Mouse (Mus musculus) heart, embryonic 12.5 days (tissue): ENCODE data around the gene Dync1li2. TPM values are rescaled to one million over a fixed set of nuclear protein-coding genes. Genes with fewer than 3 reads are reported as not detected.
A peak's percentile ranks its signal among the peaks of the same experiment; 100 is the strongest.

ENCODE experiments used
- ATAC-seq: fragments of 200-750 bp; cut with Nextera tagmentation; 2 replicates; pipeline ENCODE4 v1.8.0; 2017; ENCODE audit warnings: moderate TSS enrichment, moderate library complexity; ENCODE audit not compliant: insufficient number of reproducible peaks, low FRiP score
- H3K27ac ChIP-seq: fragments of 300-500 bp; sonication (generic); 2 replicates; pipeline ENCODE4 v1.5.1; 2016; ENCODE audit warnings: mild to moderate bottlenecking, moderate library complexity; ENCODE audit not compliant: poor library complexity, severe bottlenecking
- H3K27me3 ChIP-seq: fragments of 300-500 bp; sonication (generic); replicated peaks from 2 replicates; pipeline ENCODE4 v1.6.1; 2016; ENCODE audit warnings: mild to moderate bottlenecking, moderate library complexity
- H3K36me3 ChIP-seq: fragments of 300-500 bp; sonication (generic); 2 replicates; pipeline ENCODE4 v1.6.1; 2016; ENCODE audit warnings: mild to moderate bottlenecking, moderate library complexity
- H3K4me1 ChIP-seq: fragments of 300-500 bp; sonication (generic); replicated peaks from 2 replicates; pipeline ENCODE4 v1.6.1; 2016; ENCODE audit warnings: mild to moderate bottlenecking
- H3K4me2 ChIP-seq: fragments of 300-500 bp; sonication (generic); 2 replicates; pipeline ENCODE4 v1.6.1; 2016; ENCODE audit warnings: mild to moderate bottlenecking, moderate library complexity
- H3K4me3 ChIP-seq: fragments of 300-500 bp; sonication (generic); 2 replicates; pipeline ENCODE4 v1.5.1; 2016; ENCODE audit warnings: mild to moderate bottlenecking
- H3K9ac ChIP-seq: fragments of 300-500 bp; sonication (generic); 2 replicates; pipeline ENCODE4 v1.6.1; 2016; ENCODE audit warnings: mild to moderate bottlenecking, moderate library complexity
- H3K9me3 ChIP-seq: fragments of 300-500 bp; sonication (generic); replicated peaks from 2 replicates; pipeline ENCODE4 v1.6.1; 2016; ENCODE audit warnings: mild to moderate bottlenecking, moderate library complexity
- WGBS: fragments of 180-500 bp; shearing (Covaris S2); methylation state at CpG from one replicate; pipeline ENCODE4 v1.1.7; 2016; 5-methylcytosine and 5-hydroxymethylcytosine counted together
- polyA plus RNA-seq: library from polyadenylated mRNA; unstranded; fragments of >200 nt; fragmentation: Nextera tagmentation; extraction: Ambion mirVana; gene quantifications from 2 replicates; pipeline ENCODE4 v1.2.1, GENCODE M21; 2016

Gene Dync1li2
- polyA plus RNA-seq, 1 experiment from 2014 or later = 69.1 TPM

- Histone ChIP-seq H3K27me3 (no peaks in the 10 kb centered on the region), H3K4me2 (no peak overlapping the region), H3K4me3 (no peak overlapping the region), H3K27ac (no peak overlapping the region), H3K9ac (peak overlapping the region; percentile 50; the same call in 1 of the 2 replicates), H3K9me3 (no peaks in the 10 kb centered on the region), H3K4me1 (peaks cover 35% of the 10 kb centered on the region), H3K36me3 (no peaks in the 10 kb centered on the region)
- 79% methylated on average over 7 of the region's 7 CpGs for WGBS
- ATAC-seq = no peak
Observed at GRCm38 (mm10) chr8:104380269-104380668, 62.6 kb downstream of the Dync1li2 start.

DNA sequence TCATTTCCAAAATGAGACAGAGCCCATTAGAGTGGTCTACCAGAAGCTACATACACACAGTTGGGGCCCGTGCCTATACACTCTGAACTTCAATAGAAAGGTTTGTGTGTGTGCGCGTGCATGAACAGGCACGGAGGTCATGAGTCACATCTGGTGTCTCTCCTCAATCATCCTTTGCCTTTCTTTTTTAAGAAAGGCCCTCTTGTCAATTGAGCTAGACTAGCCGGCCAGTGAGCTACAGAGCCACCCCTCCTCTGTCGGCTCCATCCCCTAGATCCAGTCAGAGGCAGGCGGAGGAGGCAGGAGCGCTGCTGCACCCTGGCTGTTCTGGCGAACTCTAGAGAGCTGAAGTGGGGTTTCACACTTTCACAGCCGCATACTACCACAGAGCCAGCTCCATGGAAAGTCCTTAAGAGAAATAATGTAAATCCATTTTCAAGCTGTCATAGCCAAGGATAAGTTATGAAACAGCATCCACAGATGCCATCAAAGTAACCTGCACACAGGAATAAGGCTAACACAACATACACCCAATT lies 63.5 kb downstream of the Dync1li2 start:
- WGBS = 67% methylated on average over 10 of the region's 10 CpGs
- no peaks in the 10 kb centered on the region for H3K36me3 ChIP-seq
- H3K27ac ChIP-seq = no peak overlapping the region
- no peak overlapping the region for H3K4me2 ChIP-seq
- H3K27me3 ChIP-seq = no peaks in the 10 kb centered on the region
- ATAC-seq = no peak
- H3K9me3 ChIP-seq = no peaks in the 10 kb centered on the region
- H3K4me1 ChIP-seq = peaks cover 41% of the 10 kb centered on the region
- H3K9ac ChIP-seq = no peak overlapping the region
- no peak overlapping the region for H3K4me3 ChIP-seq

GRCm38 (mm10) chr8:104376669-104377068 lies 66.2 kb downstream of the Dync1li2 start:
- ATAC-seq = no peak
- Histone ChIP-seq H3K4me1 (peaks cover 35% of the 10 kb centered on the region), H3K4me3 (no peak overlapping the region), H3K4me2 (no peak overlapping the region), H3K36me3 (no peaks in the 10 kb centered on the region), H3K9me3 (no peaks in the 10 kb centered on the region), H3K27me3 (no peaks in the 10 kb centered on the region), H3K9ac (no peak overlapping the region), H3K27ac (no peak overlapping the region)
- WGBS = 78% methylated on average over 11 of the region's 11 CpGs

DNA sequence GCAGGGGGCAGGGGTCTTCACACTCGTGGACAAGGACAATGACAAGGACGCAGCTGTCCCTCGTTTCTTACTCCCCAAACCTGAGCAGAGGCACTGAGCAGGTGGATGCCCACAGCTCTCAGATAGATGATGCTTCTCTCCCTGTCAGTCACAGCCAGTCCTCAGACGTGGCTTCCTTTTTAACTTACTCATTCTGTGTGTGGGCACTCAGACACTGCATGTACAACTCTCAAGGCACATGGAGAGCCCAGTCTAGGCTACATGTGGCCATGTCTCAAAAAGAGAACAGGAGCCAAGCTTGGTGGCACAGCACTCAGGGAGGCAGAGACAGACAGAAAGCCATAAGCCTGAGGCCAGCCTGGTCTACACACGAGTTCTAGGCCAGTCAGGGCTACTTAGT lies 66.9 kb downstream of the Dync1li2 start:
- peak overlapping the region; percentile 4; the same call in 1 of the 2 replicates for H3K9ac ChIP-seq
- 63% methylated on average over 5 of the region's 5 CpGs for WGBS
- H3K36me3 ChIP-seq = no peaks in the 10 kb centered on the region
- H3K4me3 ChIP-seq = no peak overlapping the region
- no peaks in the 10 kb centered on the region for H3K9me3 ChIP-seq
- peaks cover 35% of the 10 kb centered on the region for H3K4me1 ChIP-seq
- no peaks in the 10 kb centered on the region for H3K27me3 ChIP-seq
- H3K4me2 ChIP-seq = no peak overlapping the region
- H3K27ac ChIP-seq = peak overlapping the region; percentile 82
- no peak for ATAC-seq

DNA sequence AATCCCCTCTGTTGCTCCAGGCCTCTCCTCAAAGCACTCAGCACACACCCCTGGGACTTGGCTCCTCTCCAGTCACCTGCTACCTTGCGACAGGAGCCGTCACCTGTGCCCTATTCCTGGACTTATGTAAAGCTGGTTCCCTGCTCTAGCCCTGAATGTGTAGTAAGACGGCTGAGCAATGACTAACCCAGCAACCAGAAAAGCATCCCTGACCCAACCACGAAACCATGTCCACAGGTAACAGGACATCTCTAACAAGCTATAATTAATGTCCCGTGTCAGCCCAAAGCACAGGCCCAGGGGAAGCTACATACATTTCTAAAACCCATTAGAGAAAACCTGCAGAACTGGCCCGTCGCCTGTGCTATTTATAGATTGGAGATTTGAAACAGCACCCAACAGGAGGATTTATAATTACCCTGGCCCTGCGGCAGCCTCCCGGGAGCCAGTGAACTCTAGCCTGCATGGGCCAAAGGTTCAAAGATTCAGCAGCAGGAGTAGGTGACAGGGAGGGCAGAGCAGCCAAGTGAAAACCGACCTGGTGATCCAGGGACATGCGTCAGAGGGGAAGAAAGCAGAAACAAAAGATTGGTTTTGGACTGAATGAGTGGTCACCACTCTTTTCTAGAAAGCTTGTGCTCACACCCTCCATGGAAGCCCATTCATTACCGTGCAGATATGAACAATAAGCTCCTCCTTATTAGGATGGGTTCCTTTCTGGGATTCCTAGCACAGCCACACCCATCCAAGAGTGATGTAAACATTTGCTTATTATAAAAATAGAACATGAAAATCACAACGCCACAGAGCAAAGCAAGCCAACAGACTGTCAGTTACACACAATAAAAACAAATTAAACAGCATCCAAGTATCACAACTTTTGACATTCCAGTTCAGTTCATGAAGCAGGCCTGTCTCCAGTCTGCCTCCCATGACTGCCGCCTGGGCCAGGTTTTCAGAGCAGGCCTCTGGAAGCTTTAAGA lies 67.7 kb downstream of the Dync1li2 start:
- Histone ChIP-seq H3K9ac (peak overlapping the region; percentile 4; the same call in 1 of the 2 replicates), H3K4me2 (peak overlapping the region; percentile 35), H3K4me1 (peaks cover 32% of the 10 kb centered on the region), H3K27me3 (no peaks in the 10 kb centered on the region), H3K4me3 (no peak overlapping the region), H3K36me3 (no peaks in the 10 kb centered on the region), H3K9me3 (no peaks in the 10 kb centered on the region), H3K27ac (peak overlapping the region; percentile 82)
- ATAC-seq = no peak
- 39% methylated on average over 14 of the region's 14 CpGs for WGBS

DNA sequence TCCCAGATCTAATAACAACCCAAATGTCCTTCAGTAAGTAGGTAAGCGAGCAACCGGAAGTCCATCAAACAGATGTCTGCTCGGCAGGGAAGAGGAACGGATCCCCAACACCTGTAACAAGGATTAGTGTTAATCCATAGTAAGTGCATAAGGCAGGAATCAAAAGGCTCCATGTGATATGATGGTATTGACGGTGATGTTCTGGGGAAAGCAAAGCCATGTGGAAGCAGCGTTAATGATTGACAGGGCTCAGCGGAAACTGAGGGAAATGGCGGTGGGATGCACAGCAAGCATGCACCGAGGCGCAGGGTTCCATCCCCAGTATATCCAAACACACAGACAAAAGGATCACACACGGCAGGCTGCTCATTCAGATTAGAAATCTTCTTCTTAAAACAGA lies 68.6 kb downstream of the Dync1li2 start:
- Histone ChIP-seq H3K9ac (no peak overlapping the region), H3K9me3 (no peaks in the 10 kb centered on the region), H3K36me3 (no peaks in the 10 kb centered on the region), H3K4me1 (peaks cover 34% of the 10 kb centered on the region), H3K4me2 (no peak overlapping the region), H3K27me3 (no peaks in the 10 kb centered on the region), H3K4me3 (no peak overlapping the region), H3K27ac (no peak overlapping the region; the same call in 1 of the 2 replicates)
- WGBS = 74% methylated on average over 11 of the region's 11 CpGs
- no peak for ATAC-seq

DNA sequence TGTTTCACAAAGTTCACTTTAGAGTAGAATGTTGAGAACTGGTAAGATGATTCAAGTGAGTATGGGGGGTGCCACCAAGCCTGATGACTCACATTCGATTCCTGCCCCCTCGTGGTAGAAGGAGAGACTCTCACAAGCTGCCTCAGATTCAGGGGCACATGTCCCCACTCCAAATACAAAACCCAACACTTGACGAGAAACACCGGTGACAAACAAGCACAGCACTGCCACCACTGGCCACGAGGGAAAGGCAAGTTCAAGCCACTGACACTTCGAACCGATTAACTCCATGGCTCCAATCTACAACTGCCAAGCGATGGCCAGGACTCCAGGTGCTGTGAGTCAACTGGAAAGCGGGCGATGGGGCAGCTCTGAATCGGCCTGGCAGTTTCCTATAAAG lies 69.1 kb downstream of the Dync1li2 start:
- Histone ChIP-seq H3K4me3 (no peak overlapping the region), H3K27ac (no peak overlapping the region; the same call in 1 of the 2 replicates), H3K4me1 (peaks cover 33% of the 10 kb centered on the region), H3K36me3 (no peaks in the 10 kb centered on the region), H3K4me2 (no peak overlapping the region), H3K9me3 (no peaks in the 10 kb centered on the region), H3K9ac (no peak overlapping the region), H3K27me3 (no peaks in the 10 kb centered on the region)
- 76% methylated on average over 11 of the region's 11 CpGs for WGBS
- ATAC-seq = no peak

GRCm38 (mm10) chr8:104371121-104371520 lies 71.7 kb downstream of the Dync1li2 start:
- no peak overlapping the region for H3K27ac ChIP-seq
- WGBS = 84% methylated on average over 6 of the region's 6 CpGs
- H3K36me3 ChIP-seq = no peaks in the 10 kb centered on the region
- no peaks in the 10 kb centered on the region for H3K9me3 ChIP-seq
- H3K4me2 ChIP-seq = no peak overlapping the region
- H3K9ac ChIP-seq = no peak overlapping the region
- no peak overlapping the region for H3K4me3 ChIP-seq
- no peak for ATAC-seq
- no peaks in the 10 kb centered on the region for H3K27me3 ChIP-seq
- H3K4me1 ChIP-seq = peaks cover 36% of the 10 kb centered on the region

GRCm38 (mm10) chr8:104370071-104370470 lies 72.8 kb downstream of the Dync1li2 start:
- Histone ChIP-seq H3K4me3 (no peak overlapping the region), H3K4me1 (peaks cover 26% of the 10 kb centered on the region), H3K9me3 (peaks cover 9% of the 10 kb centered on the region; the same call in 1 of the 2 replicates), H3K27ac (no peak overlapping the region), H3K9ac (no peak overlapping the region), H3K27me3 (no peaks in the 10 kb centered on the region), H3K36me3 (peaks cover 8% of the 10 kb centered on the region), H3K4me2 (no peak overlapping the region)
- WGBS = 70% methylated on average over 6 of the region's 6 CpGs
- ATAC-seq = no peak

DNA sequence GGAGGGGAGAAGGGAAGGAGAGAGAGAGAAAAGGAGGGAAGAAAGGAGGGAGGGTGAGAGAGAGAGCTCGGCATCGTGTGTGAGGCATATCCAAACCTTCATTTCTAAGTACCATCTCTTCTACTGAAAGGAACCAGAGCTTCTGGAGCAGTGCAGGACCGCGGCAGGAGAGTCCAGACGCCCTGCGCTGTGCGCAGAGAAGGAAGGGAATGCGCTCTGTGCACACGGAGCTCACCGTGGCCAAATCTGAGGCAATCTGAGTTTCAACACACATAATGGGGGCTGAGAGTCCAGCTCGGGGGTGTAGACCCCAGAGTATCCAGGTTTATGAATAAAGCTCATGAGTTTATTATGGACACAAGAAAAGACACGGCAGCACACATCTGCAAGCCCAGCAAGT lies 73.3 kb downstream of the Dync1li2 start:
- no peak overlapping the region for H3K9ac ChIP-seq
- H3K4me3 ChIP-seq = no peak overlapping the region
- H3K27ac ChIP-seq = no peak overlapping the region
- H3K4me1 ChIP-seq = peaks cover 21% of the 10 kb centered on the region
- peaks cover 11% of the 10 kb centered on the region; the same call in 1 of the 2 replicates for H3K9me3 ChIP-seq
- no peak for ATAC-seq
- H3K36me3 ChIP-seq = peaks cover 10% of the 10 kb centered on the region
- H3K27me3 ChIP-seq = no peaks in the 10 kb centered on the region
- WGBS = 75% methylated on average over 12 of the region's 12 CpGs
- no peak overlapping the region for H3K4me2 ChIP-seq
